Comparison of ENCODE assay signal across 9 mouse cellular contexts in the genomic region with DNA sequence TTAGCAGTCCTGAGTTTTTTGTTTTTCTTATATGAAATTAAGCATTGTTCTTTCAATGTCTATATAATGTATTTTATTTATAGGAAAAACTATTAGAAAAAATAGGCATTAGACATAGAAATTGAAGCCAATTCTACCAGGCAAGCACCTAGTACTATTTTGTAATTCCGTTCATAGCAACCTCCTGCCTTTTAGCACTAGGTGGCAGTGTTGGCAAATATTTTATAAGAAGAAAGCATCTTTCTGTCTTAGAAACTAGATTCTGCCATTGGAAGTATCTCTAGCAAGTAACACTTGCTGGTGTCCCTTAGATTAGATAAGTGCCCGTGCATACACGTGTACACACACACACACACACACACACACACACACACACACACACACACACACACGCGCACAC. TPM values are rescaled to one million over a fixed set of nuclear protein-coding genes. Genes with fewer than 3 reads are reported as not detected.
A peak's percentile ranks its signal among the peaks of the same experiment; 100 is the strongest.
DNase-seq lines count a peak whose midpoint lies in the region; ATAC-seq lines count a peak whose summit lies in the region.
"Had no signal": no experiment of that assay in that cellular context is flagged by ENCODE, and none has a peak within 500 bp of the region (broad histone marks: within the 10 kb centered on the region; RNA-seq: fewer than 3 reads in every experiment).

No protein-coding gene starts in this region.

- no peak overlapping the region for H3K4me3 ChIP-seq in heart, embryonic 10.5 days
- no peak overlapping the region for H3K4me3 ChIP-seq in midbrain, embryonic 14.5 days (replicated peaks; ENCODE audit: low read depth, low read length)
- H3K4me3 ChIP-seq in midbrain, embryonic 16.5 days (ENCODE audit: low read depth, low read length) = no peak overlapping the region
- H3K4me3 ChIP-seq: hindbrain, embryonic 15.5 days had no signal

- no peaks in the 10 kb centered on the region for H3K9me3 ChIP-seq in heart, embryonic 10.5 days
- no peaks in the 10 kb centered on the region for H3K9me3 ChIP-seq in midbrain, embryonic 14.5 days (ENCODE audit: control insufficient read depth, low read length)
- no peaks in the 10 kb centered on the region for H3K9me3 ChIP-seq in midbrain, embryonic 16.5 days (replicated peaks; ENCODE audit: control insufficient read depth, low read length, poor library complexity, severe bottlenecking)
- H3K9me3 ChIP-seq: hindbrain, embryonic 15.5 days had no signal

- peaks cover 10% of the 10 kb centered on the region; the same call in 1 of the 2 replicates for H3K4me1 ChIP-seq in heart, embryonic 10.5 days
- no peaks in the 10 kb centered on the region for H3K4me1 ChIP-seq in midbrain, embryonic 14.5 days (ENCODE audit: control insufficient read depth, insufficient read depth, low read length)
- H3K4me1 ChIP-seq in midbrain, embryonic 16.5 days (ENCODE audit: control insufficient read depth, insufficient read depth, low read length) = no peaks in the 10 kb centered on the region
- H3K4me1 ChIP-seq: hindbrain, embryonic 15.5 days had no signal

- H3K9ac ChIP-seq in midbrain, embryonic 14.5 days (replicated peaks; ENCODE audit: low read length) = no peak overlapping the region
- H3K9ac ChIP-seq in midbrain, embryonic 16.5 days (ENCODE audit: low read depth, low read length) = no peak overlapping the region
- H3K9ac ChIP-seq: hindbrain, embryonic 15.5 days had no signal

- H3K27ac ChIP-seq in heart, embryonic 10.5 days = no peak overlapping the region
- H3K27ac ChIP-seq in midbrain, embryonic 14.5 days (replicated peaks; ENCODE audit: low read depth, low read length) = no peak overlapping the region
- no peak overlapping the region for H3K27ac ChIP-seq in midbrain, embryonic 16.5 days (ENCODE audit: low read length)
- H3K27ac ChIP-seq: hindbrain, embryonic 15.5 days had no signal

- no peak for ATAC-seq in midbrain, embryonic 14.5 days (ENCODE audit: low FRiP score, low TSS enrichment)
- no peak for ATAC-seq in midbrain, embryonic 16.5 days

- peaks cover 6% of the 10 kb centered on the region for H3K27me3 ChIP-seq in heart, embryonic 10.5 days (ENCODE audit: insufficient read depth, poor library complexity, severe bottlenecking)
- H3K27me3 ChIP-seq in midbrain, embryonic 14.5 days (ENCODE audit: control insufficient read depth, insufficient read depth, low read length) = no peaks in the 10 kb centered on the region
- no peaks in the 10 kb centered on the region for H3K27me3 ChIP-seq in midbrain, embryonic 16.5 days (ENCODE audit: control insufficient read depth, insufficient read depth, low read depth, low read length)

- WGBS in heart, embryonic 10.5 days = 36% methylated on average over 5 of the region's 5 CpGs
- WGBS in midbrain, embryonic 14.5 days = 36% methylated on average over 5 of the region's 5 CpGs
- 31% methylated on average over 5 of the region's 5 CpGs for WGBS in midbrain, embryonic 16.5 days

- no peaks in the 10 kb centered on the region for H3K36me3 ChIP-seq in heart, embryonic 10.5 days
- H3K36me3 ChIP-seq in midbrain, embryonic 14.5 days (ENCODE audit: control insufficient read depth, insufficient read depth, low read length) = no peaks in the 10 kb centered on the region
- no peaks in the 10 kb centered on the region for H3K36me3 ChIP-seq in midbrain, embryonic 16.5 days (ENCODE audit: control insufficient read depth, insufficient read depth, low read length)
- H3K36me3 ChIP-seq: hindbrain, embryonic 15.5 days had no signal

- H3K4me2 ChIP-seq in midbrain, embryonic 14.5 days (ENCODE audit: low read length) = no peak overlapping the region
- H3K4me2 ChIP-seq in midbrain, embryonic 16.5 days (ENCODE audit: low read length) = no peak overlapping the region
- H3K4me2 ChIP-seq: hindbrain, embryonic 15.5 days had no signal

- peak; percentile 61 for DNase-seq in heart, adult 11 months
- DNase-seq in heart, embryonic 10.5 days (ENCODE audit: low spot score) = no peak
- DNase-seq in midbrain, embryonic 14.5 days = peak; percentile 92
- DNase-seq in embryo, embryonic 11 days = peak; percentile 85
- peak; percentile 45 for DNase-seq in telencephalon, adult 2 months (ENCODE audit: low read depth, low spot score)
- DNase-seq in right cerebral cortex, adult 18-20 months = no peak
- DNase-seq in urinary bladder, adult 18-20 months (ENCODE audit: low spot score in 2 of 2) = no peak

RNA-seq across cellular contexts. Expression of gene Spdl1, which starts 10.1 kb away (rescaled TPM):
- 19.6 and 26.2 TPM in 2 replicates for polyA plus RNA-seq in heart, embryonic 10.5 days (2016; fragmentation: Nextera tagmentation; extraction: Ambion mirVana)
- polyA plus RNA-seq in midbrain, embryonic 14.5 days (2014; fragmentation: Nextera tagmentation; extraction: Ambion mirVana) = 3.1 and 4.6 TPM in 2 replicates
- polyA plus RNA-seq in midbrain, embryonic 16.5 days (2015; fragmentation: Nextera tagmentation; extraction: Ambion mirVana) = 2.0 and 2.2 TPM in 2 replicates

RNA-seq across cellular contexts. Expression of gene Dock2, which starts 59.8 kb away (rescaled TPM):
- 0.68 and 1.2 TPM in 2 replicates for polyA plus RNA-seq in heart, embryonic 10.5 days (2016; fragmentation: Nextera tagmentation; extraction: Ambion mirVana)
- polyA plus RNA-seq in midbrain, embryonic 14.5 days (2014; fragmentation: Nextera tagmentation; extraction: Ambion mirVana) = 0.51 and 0.62 TPM in 2 replicates
- polyA plus RNA-seq in midbrain, embryonic 16.5 days (2015; fragmentation: Nextera tagmentation; extraction: Ambion mirVana) = 0.55 and 0.72 TPM in 2 replicates

Comparison
In these comparisons a context has a peak if more than half of its experiments do, and no peak if none do; other contexts are left out.
1. DNase-seq: peak in heart, adult 11 months (single experiment), midbrain, embryonic 14.5 days (single experiment), embryo, embryonic 11 days (single experiment) and telencephalon, adult 2 months (single experiment); none in heart, embryonic 10.5 days (single experiment), right cerebral cortex, adult 18-20 months (single experiment) and urinary bladder, adult 18-20 months (0 of 2).